Mouse (Mus musculus): ENCODE measurements around the gene Wtap.

GRCm38 (mm10) chr17:13006984-13007383, 13.0 kb upstream of the Wtap start:
- TF ChIP-seq CTCF (IDR thresholded peaks at IDR 0.05; ENCODE audit: low read depth) = no peak
- no peak for TF ChIP-seq EP300 (IDR thresholded peaks at IDR 0.05; ENCODE audit: low read depth)
